Mouse (Mus musculus) limb, embryonic 10.5 days (tissue): Measurements from ENCODE around the gene Camta1. TPM values are rescaled to one million over a fixed set of nuclear protein-coding genes. Genes with fewer than 3 reads are reported as not detected.

ENCODE experiments used
- DNase-seq: peaks from one replicate; pipeline ENCODE4 v3.0.0-alpha.2; 2017; ENCODE audit warnings: low spot score
- H3K27ac ChIP-seq: fragments of 300-500 bp; sonication (generic); 2 replicates; pipeline ENCODE4 v1.5.1; 2016; ENCODE audit warnings: mild to moderate bottlenecking
- H3K27me3 ChIP-seq: fragments of 300-500 bp; sonication (generic); 2 replicates; pipeline ENCODE4 v1.6.1; 2016; ENCODE audit warnings: low read depth, mild to moderate bottlenecking; ENCODE audit not compliant: poor library complexity, severe bottlenecking
- H3K36me3 ChIP-seq: fragments of 300-500 bp; sonication (generic); 2 replicates; pipeline ENCODE4 v1.6.1; 2016; ENCODE audit warnings: mild to moderate bottlenecking, moderate library complexity
- H3K4me1 ChIP-seq: fragments of 300-500 bp; sonication (generic); 2 replicates; pipeline ENCODE4 v1.6.1; 2016
- H3K4me3 ChIP-seq: fragments of 300-500 bp; sonication (generic); 2 replicates; pipeline ENCODE4 v1.5.1; 2016; ENCODE audit warnings: mild to moderate bottlenecking, moderate library complexity
- H3K9me3 ChIP-seq: fragments of 300-500 bp; sonication (generic); replicated peaks from 2 replicates; pipeline ENCODE4 v1.6.1; 2016; ENCODE audit warnings: mild to moderate bottlenecking
- WGBS: fragments of 180-500 bp; shearing (Covaris S2); methylation state at CpG from one replicate; pipeline ENCODE4 v1.1.7; 2016; 5-methylcytosine and 5-hydroxymethylcytosine counted together
- polyA plus RNA-seq: library from polyadenylated mRNA; unstranded; fragments of >200 nt; fragmentation: Nextera tagmentation; extraction: Ambion mirVana; gene quantifications from 2 replicates; pipeline ENCODE4 v1.2.1, GENCODE M21; 2016

Camta1 gene
- polyA plus RNA-seq, 1 experiment from 2014 or later = 102 TPM

- Histone ChIP-seq H3K27ac (no peak overlapping the region), H3K4me1 (peaks cover 24% of the 10 kb centered on the region), H3K27me3 (peaks cover 12% of the 10 kb centered on the region; the same call in 1 of the 2 replicates), H3K36me3 (no peaks in the 10 kb centered on the region), H3K4me3 (no peak overlapping the region), H3K9me3 (no peaks in the 10 kb centered on the region)
- DNase-seq = no peak
- 95% methylated on average over 2 of the region's 2 CpGs for WGBS
Measured at GRCm38 (mm10) chr4:151448341-151448740, 413.3 kb downstream of the Camta1 start.

- Histone ChIP-seq H3K9me3 (no peaks in the 10 kb centered on the region), H3K4me3 (no peak overlapping the region), H3K36me3 (no peaks in the 10 kb centered on the region), H3K4me1 (peaks cover 8% of the 10 kb centered on the region), H3K27ac (no peak overlapping the region), H3K27me3 (peaks cover 5% of the 10 kb centered on the region; the same call in 1 of the 2 replicates)
- WGBS = 94% methylated on average over 4 of the region's 4 CpGs
- DNase-seq = no peak
Measured at GRCm38 (mm10) chr4:151444665-151445064, 417.0 kb downstream of the Camta1 start.

GRCm38 (mm10) chr4:151438561-151438960, 423.1 kb downstream of the Camta1 start:
- Histone ChIP-seq H3K4me1 (peaks cover 19% of the 10 kb centered on the region), H3K9me3 (no peaks in the 10 kb centered on the region), H3K27me3 (no peaks in the 10 kb centered on the region), H3K27ac (no peak overlapping the region), H3K4me3 (no peak overlapping the region), H3K36me3 (no peaks in the 10 kb centered on the region)
- no peak for DNase-seq
- WGBS = 12% methylated on average over 7 of the region's 7 CpGs

GRCm38 (mm10) chr4:151437859-151438258, 423.8 kb downstream of the Camta1 start:
- WGBS = 75% methylated on average over 11 of the region's 11 CpGs
- no peak overlapping the region for H3K4me3 ChIP-seq
- H3K27me3 ChIP-seq = no peaks in the 10 kb centered on the region
- no peak for DNase-seq
- H3K36me3 ChIP-seq = no peaks in the 10 kb centered on the region
- no peaks in the 10 kb centered on the region for H3K9me3 ChIP-seq
- H3K4me1 ChIP-seq = peaks cover 19% of the 10 kb centered on the region
- no peak overlapping the region for H3K27ac ChIP-seq

GRCm38 (mm10) chr4:151425133-151425532, 436.5 kb downstream of the Camta1 start:
- 76% methylated on average over 3 of the region's 3 CpGs for WGBS

GRCm38 (mm10) chr4:151422922-151423321, 438.8 kb downstream of the Camta1 start:
- H3K27ac ChIP-seq = no peak overlapping the region
- WGBS = 89% methylated on average over 4 of the region's 4 CpGs
- H3K36me3 ChIP-seq = no peaks in the 10 kb centered on the region
- peaks cover 17% of the 10 kb centered on the region; the same call in 1 of the 2 replicates for H3K27me3 ChIP-seq
- no peak overlapping the region for H3K4me3 ChIP-seq
- no peaks in the 10 kb centered on the region for H3K9me3 ChIP-seq
- no peak for DNase-seq
- H3K4me1 ChIP-seq = peaks cover 5% of the 10 kb centered on the region; the same call in 1 of the 2 replicates

More at GRCm38 (mm10) chr4:151425133-151425532, 436.5 kb downstream of the Camta1 start:
- Histone ChIP-seq H3K4me3 (no peak overlapping the region), H3K27ac (no peak overlapping the region), H3K4me1 (no peaks in the 10 kb centered on the region), H3K36me3 (no peaks in the 10 kb centered on the region), H3K27me3 (peaks cover 9% of the 10 kb centered on the region; the same call in 1 of the 2 replicates), H3K9me3 (no peaks in the 10 kb centered on the region)
- DNase-seq = no peak

- WGBS = 75% methylated on average over 8 of the region's 8 CpGs
- Histone ChIP-seq H3K27ac (no peak overlapping the region), H3K9me3 (no peaks in the 10 kb centered on the region), H3K36me3 (no peaks in the 10 kb centered on the region), H3K27me3 (peaks cover 17% of the 10 kb centered on the region; the same call in 1 of the 2 replicates), H3K4me3 (no peak overlapping the region), H3K4me1 (peaks cover 8% of the 10 kb centered on the region)
- DNase-seq = no peak
Measured at GRCm38 (mm10) chr4:151422361-151422760, 439.3 kb downstream of the Camta1 start.

- no peak for DNase-seq
- no peaks in the 10 kb centered on the region for H3K9me3 ChIP-seq
- H3K36me3 ChIP-seq = no peaks in the 10 kb centered on the region
- H3K4me3 ChIP-seq = no peak overlapping the region
- peaks cover 17% of the 10 kb centered on the region; the same call in 1 of the 2 replicates for H3K27me3 ChIP-seq
- H3K27ac ChIP-seq = no peak overlapping the region
- WGBS = 79% methylated on average over 14 of the region's 14 CpGs
- H3K4me1 ChIP-seq = peaks cover 12% of the 10 kb centered on the region
Measured at GRCm38 (mm10) chr4:151418344-151418875, 443.3 kb downstream of the Camta1 start.

- Histone ChIP-seq H3K4me3 (no peak overlapping the region), H3K36me3 (no peaks in the 10 kb centered on the region), H3K27me3 (peaks cover 17% of the 10 kb centered on the region; the same call in 1 of the 2 replicates), H3K9me3 (no peaks in the 10 kb centered on the region), H3K4me1 (peaks cover 31% of the 10 kb centered on the region), H3K27ac (no peak overlapping the region)
- DNase-seq = no peak
- WGBS = 86% methylated on average over 4 of the region's 4 CpGs
Measured at GRCm38 (mm10) chr4:151415812-151416211, 445.9 kb downstream of the Camta1 start.

- Histone ChIP-seq H3K36me3 (no peaks in the 10 kb centered on the region), H3K4me3 (no peak overlapping the region), H3K9me3 (no peaks in the 10 kb centered on the region), H3K27ac (no peak overlapping the region), H3K4me1 (peaks cover 32% of the 10 kb centered on the region), H3K27me3 (peaks cover 13% of the 10 kb centered on the region; the same call in 1 of the 2 replicates)
- 92% methylated on average over 16 of the region's 16 CpGs for WGBS
- no peak for DNase-seq
Measured at GRCm38 (mm10) chr4:151415376-151415775, 446.3 kb downstream of the Camta1 start.

GRCm38 (mm10) chr4:151414952-151415351, 446.7 kb downstream of the Camta1 start:
- Histone ChIP-seq H3K4me3 (no peak overlapping the region), H3K27ac (no peak overlapping the region), H3K36me3 (no peaks in the 10 kb centered on the region), H3K9me3 (no peaks in the 10 kb centered on the region), H3K27me3 (peaks cover 9% of the 10 kb centered on the region; the same call in 1 of the 2 replicates), H3K4me1 (peaks cover 32% of the 10 kb centered on the region)
- DNase-seq = no peak
- 92% methylated on average over 7 of the region's 7 CpGs for WGBS

- Histone ChIP-seq H3K27ac (no peak overlapping the region), H3K27me3 (0 out of 2 replicates have a peak, but pooled peaks cover 3% of the 10 kb centered on the region), H3K4me3 (peak overlapping the region; percentile 10; the same call in 1 of the 2 replicates), H3K4me1 (peaks cover 32% of the 10 kb centered on the region), H3K36me3 (no peaks in the 10 kb centered on the region), H3K9me3 (no peaks in the 10 kb centered on the region)
- WGBS = 34% methylated on average over 14 of the region's 14 CpGs
- DNase-seq = no peak
Measured at GRCm38 (mm10) chr4:151411641-151412061, 450.0 kb downstream of the Camta1 start.

GRCm38 (mm10) chr4:151411016-151411415, 450.7 kb downstream of the Camta1 start:
- DNase-seq = no peak
- peaks cover 32% of the 10 kb centered on the region for H3K4me1 ChIP-seq
- no peak overlapping the region for H3K27ac ChIP-seq
- H3K27me3 ChIP-seq = 0 out of 2 replicates have a peak, but pooled peaks cover 3% of the 10 kb centered on the region
- no peaks in the 10 kb centered on the region for H3K36me3 ChIP-seq
- H3K4me3 ChIP-seq = no peak overlapping the region
- H3K9me3 ChIP-seq = no peaks in the 10 kb centered on the region
- WGBS = 75% methylated on average over 3 of the region's 3 CpGs
